Mouse (Mus musculus): ENCODE results near the gene Sytl1.

GRCm38 (mm10) chr4:133210023-133210787, 52.7 kb downstream of the Sytl1 start:
- TF ChIP-seq CTCF (IDR thresholded peaks at IDR 0.05; ENCODE audit: control insufficient read depth, insufficient read depth, low read length): no peak
- TF ChIP-seq POLR2A (IDR thresholded peaks at IDR 0.05; ENCODE audit: borderline replicate concordance, control insufficient read depth, low read depth, low read length): no peak

Measured in bone marrow, adult 2 months (tissue).